Mouse (Mus musculus): ENCODE results near the gene Cckbr. TPM values are rescaled to one million over a fixed set of nuclear protein-coding genes. Genes with fewer than 3 reads are reported as not detected.

Cckbr gene
- total RNA-seq, 2 experiments from 2014 or later = not detected

- ATAC-seq (replicated peaks; ENCODE audit: low FRiP score, poor library complexity, severe bottlenecking) = no peak
Observed at GRCm38 (mm10) chr7:105482426-105482825, 56.9 kb downstream of the Cckbr start.

GRCm38 (mm10) chr7:105485029-105485428, 59.5 kb downstream of the Cckbr start:
- no peak for ATAC-seq (replicated peaks; ENCODE audit: low FRiP score, poor library complexity, severe bottlenecking)

- ATAC-seq (replicated peaks; ENCODE audit: low FRiP score, poor library complexity, severe bottlenecking) = no peak
Observed at GRCm38 (mm10) chr7:105487104-105487876, 61.8 kb downstream of the Cckbr start.

- no peak for ATAC-seq (replicated peaks; ENCODE audit: low FRiP score, poor library complexity, severe bottlenecking)
Observed at GRCm38 (mm10) chr7:105497881-105498280, 72.3 kb downstream of the Cckbr start.

- ATAC-seq (replicated peaks; ENCODE audit: low FRiP score, poor library complexity, severe bottlenecking) = no peak
Observed at GRCm38 (mm10) chr7:105498854-105499492, 73.4 kb downstream of the Cckbr start.

- no peak for ATAC-seq (replicated peaks; ENCODE audit: low FRiP score, poor library complexity, severe bottlenecking)
Observed at GRCm38 (mm10) chr7:105499676-105500075, 74.1 kb downstream of the Cckbr start.

- no peak for ATAC-seq (replicated peaks; ENCODE audit: low FRiP score, poor library complexity, severe bottlenecking)
Observed at GRCm38 (mm10) chr7:105501984-105502383, 76.5 kb downstream of the Cckbr start.

- ATAC-seq (replicated peaks; ENCODE audit: low FRiP score, poor library complexity, severe bottlenecking) = no peak
Observed at GRCm38 (mm10) chr7:105507257-105507656, 81.7 kb downstream of the Cckbr start.

- no peak for ATAC-seq (replicated peaks; ENCODE audit: low FRiP score, poor library complexity, severe bottlenecking)
Observed at GRCm38 (mm10) chr7:105510143-105510542, 84.6 kb downstream of the Cckbr start.

GRCm38 (mm10) chr7:105513845-105514291, 88.3 kb downstream of the Cckbr start:
- no peak for ATAC-seq (replicated peaks; ENCODE audit: low FRiP score, poor library complexity, severe bottlenecking)

- no peak for ATAC-seq (replicated peaks; ENCODE audit: low FRiP score, poor library complexity, severe bottlenecking)
Observed at GRCm38 (mm10) chr7:105514561-105514960, 89.0 kb downstream of the Cckbr start.

GRCm38 (mm10) chr7:105515178-105515577, 89.6 kb downstream of the Cckbr start:
- 0 out of 2 replicates have a peak, but pooled peaks have one; percentile 58 for ATAC-seq (replicated peaks; ENCODE audit: low FRiP score, poor library complexity, severe bottlenecking)

GRCm38 (mm10) chr7:105516669-105517360, 91.3 kb downstream of the Cckbr start:
- ATAC-seq (replicated peaks; ENCODE audit: low FRiP score, poor library complexity, severe bottlenecking) = no peak

- no peak for ATAC-seq (replicated peaks; ENCODE audit: low FRiP score, poor library complexity, severe bottlenecking)
Observed at GRCm38 (mm10) chr7:105519336-105519735, 93.8 kb downstream of the Cckbr start.

GRCm38 (mm10) chr7:105519771-105520170, 94.2 kb downstream of the Cckbr start:
- ATAC-seq (replicated peaks; ENCODE audit: low FRiP score, poor library complexity, severe bottlenecking) = no peak

- ATAC-seq (replicated peaks; ENCODE audit: low FRiP score, poor library complexity, severe bottlenecking) = no peak
Observed at GRCm38 (mm10) chr7:105520201-105520600, 94.7 kb downstream of the Cckbr start.

Other genes starting within 250 kb of the Cckbr start
- not detected in 2 replicates for gene Olfr685, start 239.7 kb upstream of the Cckbr start, total RNA-seq (2015; ENCODE audit: low replicate concordance)
- gene Olfr685, start 239.7 kb upstream of the Cckbr start, total RNA-seq (2017; ENCODE audit: low replicate concordance) = not detected in 2 replicates
- not detected in 2 replicates for gene Olfr686, start 218.2 kb upstream of the Cckbr start, total RNA-seq (2015; ENCODE audit: low replicate concordance)
- gene Olfr686, start 218.2 kb upstream of the Cckbr start, total RNA-seq (2017; ENCODE audit: low replicate concordance) = not detected in 2 replicates
- gene Olfr688, start 137.6 kb upstream of the Cckbr start, total RNA-seq (2015; ENCODE audit: low replicate concordance) = not detected in 2 replicates
- not detected in 2 replicates for gene Olfr688, start 137.6 kb upstream of the Cckbr start, total RNA-seq (2017; ENCODE audit: low replicate concordance)
- gene Olfr689, start 114.6 kb upstream of the Cckbr start, total RNA-seq (2015; ENCODE audit: low replicate concordance) = not detected in 2 replicates
- gene Olfr689, start 114.6 kb upstream of the Cckbr start, total RNA-seq (2017; ENCODE audit: low replicate concordance) = not detected in 2 replicates
- not detected in 2 replicates for gene Olfr690, start 91.6 kb upstream of the Cckbr start, total RNA-seq (2015; ENCODE audit: low replicate concordance)
- not detected in 2 replicates for gene Olfr690, start 91.6 kb upstream of the Cckbr start, total RNA-seq (2017; ENCODE audit: low replicate concordance)
- gene Olfr691, start 83.5 kb upstream of the Cckbr start, total RNA-seq (2015; ENCODE audit: low replicate concordance) = not detected in 2 replicates
- not detected in 2 replicates for gene Olfr691, start 83.5 kb upstream of the Cckbr start, total RNA-seq (2017; ENCODE audit: low replicate concordance)
- not detected in 2 replicates for gene Olfr692, start 57.5 kb upstream of the Cckbr start, total RNA-seq (2015; ENCODE audit: low replicate concordance)
- gene Olfr692, start 57.5 kb upstream of the Cckbr start, total RNA-seq (2017; ENCODE audit: low replicate concordance) = not detected in 2 replicates
- gene Gm5901, start 50.7 kb upstream of the Cckbr start, total RNA-seq (2015; ENCODE audit: low replicate concordance) = not detected in 2 replicates
- gene Gm5901, start 50.7 kb upstream of the Cckbr start, total RNA-seq (2017; ENCODE audit: low replicate concordance) = 7.6 TPM in 1 of 2 replicates, not detected in the other
- 16.9 and 48.6 TPM in 2 replicates for gene Fam160a2, start 25.7 kb upstream of the Cckbr start, total RNA-seq (2015; ENCODE audit: low replicate concordance)
- 3.0 and 9.2 TPM in 2 replicates for gene Fam160a2, start 25.7 kb upstream of the Cckbr start, total RNA-seq (2017; ENCODE audit: low replicate concordance)
- not detected in 2 replicates for gene Cnga4, start 21.2 kb upstream of the Cckbr start, total RNA-seq (2015; ENCODE audit: low replicate concordance)
- gene Cnga4, start 21.2 kb upstream of the Cckbr start, total RNA-seq (2017; ENCODE audit: low replicate concordance) = not detected in 2 replicates
- not detected in 2 replicates for gene Cavin3, start 56.6 kb downstream of the Cckbr start, total RNA-seq (2015; ENCODE audit: low replicate concordance)
- not detected in 2 replicates for gene Cavin3, start 56.6 kb downstream of the Cckbr start, total RNA-seq (2017; ENCODE audit: low replicate concordance)
- gene Smpd1, start 128.6 kb downstream of the Cckbr start, total RNA-seq (2015; ENCODE audit: low replicate concordance) = 7.5 and 13.3 TPM in 2 replicates
- gene Smpd1, start 128.6 kb downstream of the Cckbr start, total RNA-seq (2017; ENCODE audit: low replicate concordance) = 9.5 and 13.1 TPM in 2 replicates
- not detected in 2 replicates for gene Apbb1, start 155.9 kb downstream of the Cckbr start, total RNA-seq (2015; ENCODE audit: low replicate concordance)
- gene Apbb1, start 155.9 kb downstream of the Cckbr start, total RNA-seq (2017; ENCODE audit: low replicate concordance) = 7.3 TPM in 1 of 2 replicates, not detected in the other
- not detected in 2 replicates for gene Hpx, start 174.4 kb downstream of the Cckbr start, total RNA-seq (2015; ENCODE audit: low replicate concordance)
- gene Hpx, start 174.4 kb downstream of the Cckbr start, total RNA-seq (2017; ENCODE audit: low replicate concordance) = not detected in 2 replicates
- gene Trim3, start 207.8 kb downstream of the Cckbr start, total RNA-seq (2015; ENCODE audit: low replicate concordance) = 1.4 and 5.9 TPM in 2 replicates
- 1.4 TPM in 1 of 2 replicates, not detected in the other for gene Trim3, start 207.8 kb downstream of the Cckbr start, total RNA-seq (2017; ENCODE audit: low replicate concordance)
- 20.2 and 20.5 TPM in 2 replicates for gene Timm10b, start 214.3 kb downstream of the Cckbr start, total RNA-seq (2015; ENCODE audit: low replicate concordance)
- gene Timm10b, start 214.3 kb downstream of the Cckbr start, total RNA-seq (2017; ENCODE audit: low replicate concordance) = 19.7 and 27.1 TPM in 2 replicates
- gene Arfip2, start 214.7 kb downstream of the Cckbr start, total RNA-seq (2015; ENCODE audit: low replicate concordance) = 5.0 and 20.2 TPM in 2 replicates
- gene Arfip2, start 214.7 kb downstream of the Cckbr start, total RNA-seq (2017; ENCODE audit: low replicate concordance) = 5.9 TPM in 1 of 2 replicates, not detected in the other
- 1.8 TPM in 1 of 2 replicates, not detected in the other for gene Gm45799, start 214.8 kb downstream of the Cckbr start, total RNA-seq (2015; ENCODE audit: low replicate concordance)
- gene Gm45799, start 214.8 kb downstream of the Cckbr start, total RNA-seq (2017; ENCODE audit: low replicate concordance) = 3.9 TPM in 1 of 2 replicates, not detected in the other
- not detected in 2 replicates for gene Dnhd1, start 225.1 kb downstream of the Cckbr start, total RNA-seq (2015; ENCODE audit: low replicate concordance)
- gene Dnhd1, start 225.1 kb downstream of the Cckbr start, total RNA-seq (2017; ENCODE audit: low replicate concordance) = 0.38 and 2.4 TPM in 2 replicates

Data from erythroid progenitor cell, adult 5-6 weeks (primary cell).